Mouse (Mus musculus) stomach, postnatal 0 days (tissue): Measurements from ENCODE around the gene Gsg1l.

Experiments
- CTCF ChIP-seq: IDR thresholded peaks from 2 replicates; pipeline ENCODE4 v1.5.1; 2016; ENCODE audit warnings: antibody characterized with exemption, low read depth, mild to moderate bottlenecking, moderate library complexity
- EP300 ChIP-seq: optimal IDR thresholded peaks from 2 replicates; pipeline ENCODE3; 2016; ENCODE audit warnings: antibody characterized with exemption

DNA sequence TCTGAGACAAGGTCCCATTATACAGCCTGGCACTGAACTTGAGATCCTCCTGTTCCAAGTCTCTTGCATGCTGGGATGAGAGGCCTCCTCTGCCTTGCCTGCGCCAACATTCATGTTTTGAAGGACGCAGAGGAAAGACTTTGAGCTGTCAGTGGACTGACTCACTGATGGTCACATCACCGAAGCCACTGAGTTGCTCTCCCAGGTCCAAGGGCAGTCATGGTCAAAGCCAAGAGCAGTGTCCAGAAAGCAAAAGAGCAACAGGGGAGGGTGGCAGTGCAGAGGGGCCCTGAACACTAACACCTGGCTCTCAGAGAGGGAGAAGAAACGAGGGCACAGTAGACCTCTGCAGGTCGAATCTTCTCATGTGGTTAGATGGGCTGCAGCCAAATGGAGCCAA, 188.6 kb downstream of the Gsg1l start:
- no peak for TF ChIP-seq CTCF
- no peak for TF ChIP-seq EP300
